Mouse (Mus musculus) cerebellum, adult 2 months (tissue): ENCODE results near the gene Uqcrh. TPM values are rescaled to one million over a fixed set of nuclear protein-coding genes. Genes with fewer than 3 reads are reported as not detected.

Source experiments
- DNase-seq, 2 experiments: peaks; one replicate each; pipeline ENCODE4 v3.0.0; 2021
- H3K27ac ChIP-seq: fragments of 200-500 bp; 2 replicates; pipeline ENCODE4 v1.5.1; 2012; ENCODE audit warnings: low read length, control low read depth, inconsistent platforms; ENCODE audit not compliant: insufficient read depth
- H3K27me3 ChIP-seq: fragments of 200-500 bp; 2 replicates; pipeline ENCODE4 v1.6.1; 2012; ENCODE audit warnings: inconsistent platforms, mild to moderate bottlenecking, low read length, moderate library complexity; ENCODE audit not compliant: control insufficient read depth, insufficient read depth
- H3K4me1 ChIP-seq: fragments of 200-500 bp; 2 replicates; pipeline ENCODE4 v1.6.1; 2011; ENCODE audit warnings: low read length; ENCODE audit not compliant: control insufficient read depth, insufficient read depth
- H3K4me3 ChIP-seq: fragments of 200-500 bp; replicated peaks from 2 replicates; pipeline ENCODE3; 2011; ENCODE audit warnings: mild to moderate bottlenecking, low read depth, low read length, control low read depth; ENCODE audit not compliant: insufficient read depth
- CTCF ChIP-seq: fragments of 200-500 bp; IDR thresholded peaks from 2 replicates; pipeline ENCODE4 v1.5.1; 2011; ENCODE audit warnings: low read depth, mild to moderate bottlenecking, control low read depth, low read length, moderate library complexity, borderline replicate concordance; ENCODE audit not compliant: insufficient read depth
- POLR2A ChIP-seq: fragments of 200-500 bp; IDR thresholded peaks from 2 replicates; pipeline ENCODE4 v1.6.1; 2011; ENCODE audit warnings: low read length, control low read depth, borderline replicate concordance; ENCODE audit not compliant: insufficient read depth
- WGBS: fragments of 180-500 bp; shearing (Covaris S2); methylation state at CpG from one replicate; pipeline ENCODE4 v1.1.7; 2018; 5-methylcytosine and 5-hydroxymethylcytosine counted together
- polyA plus RNA-seq: library from polyadenylated mRNA; depleted of rRNA; stranded (reverse); fragments of >200 nt; gene quantifications from 2 replicates; pipeline ENCODE4 v1.2.3, GENCODE M21; 2012

Uqcrh gene
- polyA plus RNA-seq, 1 experiment, result 872 TPM

DNA sequence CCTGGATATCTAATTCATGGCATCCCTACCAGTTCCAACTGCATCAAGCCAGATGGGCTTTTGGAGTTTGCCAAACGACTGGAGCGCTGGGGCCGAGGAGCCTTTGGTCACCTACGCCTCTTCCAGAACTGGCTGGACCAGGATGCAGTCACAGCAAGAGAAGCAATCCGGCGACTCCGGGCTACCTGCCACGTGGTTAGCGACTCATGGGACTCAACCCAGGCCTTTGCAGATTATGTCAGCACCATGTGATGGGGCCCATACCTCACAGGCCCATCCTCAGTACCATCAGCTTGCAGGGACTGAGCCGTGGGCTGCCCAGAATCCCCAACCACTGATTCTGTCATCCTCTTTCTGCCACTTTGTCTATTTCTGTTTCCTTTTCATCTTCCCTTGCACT, 21.4 kb upstream of the Uqcrh start:
- DNase-seq, result no peak
- Histone ChIP-seq H3K4me1 (no peaks in the 10 kb centered on the region), H3K27ac (no peak overlapping the region), H3K4me3 (no peak overlapping the region), H3K27me3 (no peaks in the 10 kb centered on the region)
- WGBS, result 58% methylated on average over 10 of the region's 10 CpGs
- no peak for TF ChIP-seq POLR2A
- TF ChIP-seq CTCF, result no peak

- Histone ChIP-seq H3K27ac (no peak overlapping the region), H3K4me1 (no peaks in the 10 kb centered on the region), H3K4me3 (no peak overlapping the region), H3K27me3 (no peaks in the 10 kb centered on the region)
- 37% methylated on average over 23 of the region's 23 CpGs for WGBS
- peak in 1 of 2 experiments; percentile 23 for DNase-seq
- TF ChIP-seq CTCF, result no peak
- no peak for TF ChIP-seq POLR2A
Observed at GRCm38 (mm10) chr4:116088510-116089249, 13.8 kb upstream of the Uqcrh start.

GRCm38 (mm10) chr4:116077240-116078095, 2.6 kb upstream of the Uqcrh start:
- peak; percentile 22 for DNase-seq
- H3K27me3 ChIP-seq, result no peaks in the 10 kb centered on the region
- TF ChIP-seq POLR2A, result no peak
- no peak for TF ChIP-seq CTCF
- peak overlapping the region; percentile 93 for H3K27ac ChIP-seq
- WGBS, result 39% methylated on average over 3 of the region's 3 CpGs
- peaks cover 6% of the 10 kb centered on the region; the same call in 1 of the 2 replicates for H3K4me1 ChIP-seq
- H3K4me3 ChIP-seq, result peak overlapping the region; percentile 93

GRCm38 (mm10) chr4:116076369-116077231, 1.7 kb upstream of the Uqcrh start:
- TF ChIP-seq CTCF, result no peak
- no peak for TF ChIP-seq POLR2A
- peak; percentile 53 to 70 for DNase-seq
- no peaks in the 10 kb centered on the region for H3K27me3 ChIP-seq
- peak overlapping the region; percentile 93 for H3K4me3 ChIP-seq
- peaks cover 9% of the 10 kb centered on the region; the same call in 1 of the 2 replicates for H3K4me1 ChIP-seq
- peak overlapping the region; percentile 93 for H3K27ac ChIP-seq
- under 1% methylated on average over 37 of the region's 37 CpGs for WGBS

DNA sequence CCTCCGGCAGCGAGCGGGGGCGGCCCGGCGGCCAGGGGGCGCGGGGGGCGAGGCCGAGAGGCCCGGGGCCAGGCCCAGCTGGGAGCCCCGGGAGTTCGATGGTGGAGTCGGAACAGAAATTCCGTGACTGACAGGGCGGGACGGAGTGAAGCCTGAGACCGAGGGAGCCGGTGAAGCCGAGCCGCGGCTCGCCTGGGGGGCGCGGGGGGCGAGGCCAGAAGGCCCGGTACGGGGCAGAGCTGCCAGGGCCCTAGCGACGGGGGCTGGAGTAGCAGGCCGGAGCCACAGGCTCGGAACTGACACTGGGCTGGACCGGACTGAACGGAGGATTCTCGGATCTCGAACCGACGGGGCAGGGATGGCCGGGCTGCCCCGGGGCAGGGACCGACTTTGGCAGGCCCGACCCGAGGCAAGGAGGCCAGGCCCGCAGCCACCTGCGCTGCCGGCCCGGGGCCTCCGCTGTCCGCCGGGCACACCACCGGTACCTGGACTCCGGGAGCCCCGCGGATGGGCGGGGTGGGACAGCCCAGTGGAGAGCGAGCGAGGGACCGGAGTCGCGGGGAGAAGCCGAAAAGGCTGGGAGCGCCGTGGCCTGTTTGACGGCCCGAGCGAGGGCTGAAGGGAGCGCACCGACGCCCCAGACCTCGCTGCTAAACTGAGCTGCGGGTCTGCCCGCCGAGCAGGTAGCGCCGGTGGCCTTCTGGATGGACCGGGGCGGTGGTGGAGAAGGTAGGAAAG, 929 bp upstream of the Uqcrh start:
- TF ChIP-seq CTCF (no peak), POLR2A (no peak)
- no peaks in the 10 kb centered on the region for H3K27me3 ChIP-seq
- WGBS, result 1% methylated on average over 76 of the region's 77 CpGs
- peaks cover 13% of the 10 kb centered on the region; the same call in 1 of the 2 replicates for H3K4me1 ChIP-seq
- peak overlapping the region; percentile 93 for H3K27ac ChIP-seq
- peak overlapping the region; percentile 93 for H3K4me3 ChIP-seq
- DNase-seq, result peak; percentile 75 to 82

DNA sequence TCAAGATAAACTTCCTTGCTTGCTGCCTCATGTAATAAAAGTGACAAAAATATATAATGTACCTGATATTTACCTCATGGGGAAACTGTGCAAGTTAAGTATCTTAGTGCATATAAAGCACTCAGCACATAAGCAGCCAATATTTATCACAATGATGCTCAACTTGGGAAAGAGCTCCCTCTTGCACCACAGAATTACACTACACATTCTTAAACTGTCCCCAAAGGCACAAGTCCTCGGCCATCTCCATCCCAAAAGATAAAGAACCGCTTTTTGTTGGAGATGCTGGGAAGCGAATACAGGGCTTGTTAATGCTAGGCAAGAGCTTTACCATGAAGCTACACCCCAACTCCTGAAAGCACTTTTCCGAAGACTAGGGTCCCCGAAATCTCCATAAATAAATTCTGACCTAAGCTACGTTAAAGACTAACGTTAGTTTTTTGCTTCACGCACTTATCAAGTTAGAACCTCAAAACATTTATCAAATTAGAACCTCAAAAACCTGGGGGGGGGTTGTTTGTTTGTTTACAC, 661 bp downstream of the Uqcrh start:
- H3K27ac ChIP-seq, result no peak overlapping the region
- H3K27me3 ChIP-seq, result no peaks in the 10 kb centered on the region
- peak overlapping the region; percentile 93 for H3K4me3 ChIP-seq
- TF ChIP-seq POLR2A, result no peak
- no peak for TF ChIP-seq CTCF
- peaks cover 13% of the 10 kb centered on the region; the same call in 1 of the 2 replicates for H3K4me1 ChIP-seq
- DNase-seq, result peak in 1 of 2 experiments; percentile 24
- WGBS, result 2% methylated on average over 8 of the region's 8 CpGs
